Mouse (Mus musculus) cerebellum, postnatal 36 days (tissue): Measurements from ENCODE around the gene Trio.

ENCODE experiments used
- DNase-seq, 2 experiments: peaks; one replicate each; pipeline ENCODE4 v3.0.0; 2021 to 2022; ENCODE audit warnings: mixed read lengths in 2 of 2

Gene Trio

DNA sequence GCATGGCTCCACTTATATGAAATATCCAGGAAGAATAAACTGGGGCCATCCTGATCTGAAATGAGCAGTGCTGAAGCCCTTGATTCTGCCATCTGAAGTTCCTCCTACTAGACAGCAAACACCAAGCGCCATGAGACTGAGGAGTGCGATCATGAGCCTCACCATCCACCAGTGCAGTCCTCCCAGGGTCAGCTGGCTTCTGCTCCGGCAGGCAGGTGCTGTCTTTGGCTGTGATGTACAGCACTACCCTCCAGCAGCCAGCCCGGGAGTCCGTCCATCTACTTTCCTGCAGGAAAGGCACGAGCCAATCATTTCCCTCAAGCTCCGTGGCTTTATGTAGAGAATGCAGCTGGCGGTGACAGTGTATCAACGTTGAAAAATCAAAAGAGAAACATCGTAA is 10.0 kb upstream of the Trio start:
- peak in 1 of 2 experiments; percentile 54 for DNase-seq

DNA sequence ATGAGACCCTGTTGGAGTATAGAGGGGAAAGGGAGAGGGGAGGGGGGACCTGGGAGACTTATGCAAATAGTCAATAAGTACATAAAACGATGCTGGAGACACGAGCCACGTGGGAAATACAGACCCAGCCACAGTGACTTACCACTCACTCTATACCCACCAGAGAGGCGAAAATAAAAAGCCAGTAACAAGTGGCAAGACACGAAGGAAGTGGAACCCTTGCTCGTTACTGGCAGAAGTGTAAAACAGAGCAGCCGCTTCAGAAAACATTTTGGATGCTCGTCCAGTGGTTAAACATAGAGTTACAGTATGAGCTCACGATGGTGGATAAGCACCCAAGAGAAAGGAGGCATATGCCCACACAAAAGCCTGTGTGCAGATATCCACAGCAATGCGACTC is 9.0 kb upstream of the Trio start:
- no peak for DNase-seq

DNA sequence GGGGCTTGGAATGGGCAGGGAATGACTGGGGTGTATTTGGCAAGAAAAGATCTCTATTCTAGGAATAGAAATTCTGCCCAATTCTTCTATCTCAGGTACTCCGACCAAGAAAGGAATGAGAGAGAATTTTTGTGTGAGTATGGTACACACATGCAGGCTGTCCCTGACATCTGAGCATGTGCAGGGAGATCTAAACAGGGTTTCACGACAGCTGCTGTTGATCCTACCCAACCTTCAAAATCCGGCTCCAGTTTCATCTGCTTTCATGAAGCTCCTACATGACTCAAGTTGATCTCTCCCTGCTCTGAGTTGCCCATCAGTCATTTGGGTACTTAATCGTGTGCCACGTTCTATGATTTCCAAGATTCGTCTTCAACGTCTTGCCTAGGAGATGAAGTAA is 3.7 kb upstream of the Trio start:
- DNase-seq, result no peak

DNA sequence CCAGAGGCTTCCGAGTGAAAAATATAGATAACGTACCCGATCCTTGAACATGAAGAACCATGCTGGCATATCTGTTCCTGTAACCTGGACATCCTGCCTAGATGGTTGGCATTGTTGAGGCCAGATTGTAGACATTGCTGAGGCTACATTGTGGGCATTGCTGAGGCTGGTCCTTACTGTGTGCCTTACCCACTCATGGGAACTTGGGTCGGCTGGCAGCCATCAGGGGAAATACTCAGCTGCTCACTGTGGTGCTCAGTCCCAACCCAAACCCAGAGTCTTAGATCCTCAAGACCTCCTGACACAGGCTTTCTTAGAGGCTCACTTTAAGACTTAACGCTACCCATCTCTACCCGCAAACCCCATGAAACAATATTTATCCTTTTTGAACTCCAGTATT is 2.9 kb upstream of the Trio start:
- no peak for DNase-seq

DNA sequence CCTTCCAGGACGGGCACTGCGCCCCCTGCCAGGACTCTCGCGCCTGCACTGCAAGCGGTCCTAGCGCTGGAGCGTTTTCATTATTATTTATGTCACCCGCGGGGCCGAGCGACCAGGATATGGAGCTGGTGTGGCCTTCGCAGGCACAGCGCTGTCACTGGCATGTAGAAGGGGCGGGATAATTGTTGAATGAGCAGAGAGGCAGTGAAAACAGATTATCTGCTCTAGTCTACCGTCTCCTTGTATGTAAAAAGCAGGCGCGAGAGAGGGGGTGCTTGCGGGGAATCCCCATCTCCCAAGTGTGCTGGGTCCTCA is 476 bp upstream of the Trio start:
- DNase-seq, result no peak

DNA sequence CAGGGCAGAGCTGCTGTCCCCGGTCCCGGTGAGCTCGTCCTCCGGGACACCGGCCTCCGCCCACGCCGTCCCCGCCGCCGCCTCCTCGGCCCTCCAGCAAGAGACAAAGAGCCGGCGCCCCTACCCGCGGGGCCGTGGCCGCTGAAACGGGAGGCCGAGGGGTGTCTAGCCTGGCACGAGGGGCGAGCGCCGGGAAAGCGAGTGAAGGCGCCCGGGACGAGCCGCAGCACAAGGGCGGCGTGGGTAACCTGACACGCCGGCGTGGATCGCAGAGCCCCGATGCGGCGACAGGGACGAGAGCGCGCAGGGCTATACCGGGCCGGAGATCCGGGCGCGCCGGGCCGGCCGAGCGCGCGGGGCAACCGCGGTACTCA is 696 bp downstream of the Trio start:
- peak; percentile 57 to 58 for DNase-seq

DNA sequence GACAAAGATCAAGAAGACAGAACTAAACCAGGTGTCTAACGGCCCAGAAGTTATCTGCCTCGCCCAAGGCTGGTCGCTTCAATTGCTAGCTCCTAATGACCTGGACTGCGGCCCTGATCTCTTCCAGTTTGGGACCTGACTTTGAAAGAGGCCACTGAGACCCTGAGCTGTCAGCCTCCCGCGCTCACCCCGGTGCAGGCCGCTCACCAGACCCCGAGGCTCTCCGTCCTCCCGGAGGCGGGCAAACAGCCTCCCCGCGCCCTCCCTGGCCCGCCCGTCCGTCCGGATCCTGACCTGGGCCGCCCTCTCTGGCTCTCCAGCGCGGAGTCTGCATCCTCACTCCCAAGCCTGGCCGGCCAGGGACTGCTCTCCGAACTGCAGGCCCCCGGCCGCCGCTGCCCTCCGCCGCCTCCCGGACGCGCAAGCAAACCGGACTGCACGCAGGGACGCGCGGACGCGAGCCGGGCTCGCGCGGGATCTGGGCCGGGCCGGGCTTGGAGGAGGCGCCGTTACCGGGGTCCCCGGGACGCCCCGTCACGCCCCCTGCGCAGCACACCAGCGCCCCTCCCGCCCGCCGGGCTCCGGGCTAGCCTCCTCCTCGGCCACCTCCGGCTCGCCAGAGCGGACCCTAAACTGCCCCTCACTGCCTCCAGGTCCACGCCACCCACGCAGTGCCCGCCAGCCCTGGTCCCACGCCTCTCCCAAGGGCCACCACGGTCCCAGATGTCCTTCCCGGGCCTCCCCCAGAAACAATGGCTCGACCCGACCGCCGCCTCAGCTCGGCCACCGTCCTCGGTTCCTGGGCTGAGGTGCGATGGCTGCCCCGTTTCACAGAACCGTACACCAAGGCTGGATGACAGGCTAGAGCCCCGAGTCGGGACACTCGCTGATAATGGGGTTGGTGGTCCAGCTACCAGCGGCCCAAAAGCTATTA is 1.4 kb downstream of the Trio start:
- peak; percentile 64 to 70 for DNase-seq

DNA sequence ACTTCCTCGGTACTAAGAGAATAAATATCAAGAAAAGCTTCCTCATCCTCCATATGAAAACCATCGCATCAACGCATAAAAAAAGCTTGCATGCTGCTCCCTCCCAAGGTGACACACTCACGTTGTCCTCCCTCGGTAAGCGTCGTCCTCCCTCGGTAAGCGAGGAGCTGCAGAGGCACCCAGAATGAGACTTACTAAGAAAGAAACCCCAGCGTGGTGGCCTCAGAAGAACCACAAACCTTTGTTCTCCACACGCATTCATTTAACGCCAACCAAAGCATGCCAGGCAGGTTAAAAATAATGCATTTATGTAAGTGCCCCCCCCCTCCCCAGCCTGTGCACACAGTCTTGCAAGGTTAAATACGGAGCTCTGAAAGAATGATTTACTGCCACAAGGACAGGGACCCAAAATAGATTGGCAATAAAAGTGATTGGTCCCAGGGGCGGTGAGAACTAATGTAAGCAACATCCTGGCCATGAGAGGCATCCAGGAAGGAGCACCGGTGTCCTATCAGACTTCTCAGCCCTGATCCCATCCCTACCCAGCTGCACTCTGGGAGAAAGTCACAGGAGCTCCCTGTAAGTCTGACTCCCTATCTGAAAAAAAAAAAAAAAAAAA is 3.9 kb downstream of the Trio start:
- DNase-seq, result no peak

DNA sequence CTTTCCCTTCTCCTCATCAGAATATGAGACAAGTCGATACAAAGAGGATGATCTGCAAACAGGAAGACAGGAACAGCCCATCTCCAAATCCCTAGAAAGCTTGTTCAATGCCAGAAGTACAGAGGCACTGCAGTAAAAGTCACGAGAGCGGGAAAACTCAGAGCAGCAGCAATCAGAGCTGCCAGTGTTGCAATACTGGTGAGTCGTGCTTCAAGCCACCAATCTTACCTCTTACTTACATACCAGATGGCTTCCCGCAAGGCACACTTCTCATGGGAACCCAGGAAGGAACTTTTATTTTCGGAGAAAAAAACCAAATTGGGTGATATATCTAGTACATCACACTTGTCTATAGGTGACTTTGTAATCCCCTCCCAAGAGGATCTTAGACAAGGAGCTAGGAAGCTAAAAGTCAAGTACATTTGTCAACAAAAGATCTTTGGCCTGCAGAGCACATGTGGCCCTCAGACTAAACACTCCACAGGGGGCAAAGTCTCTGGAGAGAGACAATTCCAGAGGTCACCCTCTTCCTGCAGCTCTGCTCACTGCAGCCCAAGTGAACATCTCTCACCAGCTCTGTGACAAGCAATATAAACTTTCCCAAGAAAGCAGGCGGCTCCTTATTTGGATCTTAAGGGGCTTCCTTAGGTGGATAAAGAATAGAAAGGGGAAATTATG is 6.1 kb downstream of the Trio start:
- no peak for DNase-seq

DNA sequence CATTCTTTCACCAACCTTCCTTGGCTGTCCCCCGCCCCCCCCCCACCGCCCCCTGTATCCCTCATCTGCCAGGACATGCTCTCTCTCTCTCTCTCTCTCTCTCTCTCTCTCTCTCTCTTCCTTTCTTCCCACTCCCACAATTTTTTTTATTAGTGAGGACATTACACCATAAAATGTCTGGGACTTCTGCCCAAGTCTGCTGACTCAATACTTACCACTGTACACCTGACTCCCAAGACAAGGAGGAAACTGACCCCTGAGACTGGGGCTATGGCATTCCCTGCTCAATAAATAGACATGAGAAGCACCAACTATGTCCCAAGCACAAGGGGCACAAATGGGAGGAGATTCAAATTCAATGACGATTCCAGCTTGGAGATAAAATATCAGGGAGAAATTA is 18.1 kb downstream of the Trio start:
- DNase-seq, result no peak

DNA sequence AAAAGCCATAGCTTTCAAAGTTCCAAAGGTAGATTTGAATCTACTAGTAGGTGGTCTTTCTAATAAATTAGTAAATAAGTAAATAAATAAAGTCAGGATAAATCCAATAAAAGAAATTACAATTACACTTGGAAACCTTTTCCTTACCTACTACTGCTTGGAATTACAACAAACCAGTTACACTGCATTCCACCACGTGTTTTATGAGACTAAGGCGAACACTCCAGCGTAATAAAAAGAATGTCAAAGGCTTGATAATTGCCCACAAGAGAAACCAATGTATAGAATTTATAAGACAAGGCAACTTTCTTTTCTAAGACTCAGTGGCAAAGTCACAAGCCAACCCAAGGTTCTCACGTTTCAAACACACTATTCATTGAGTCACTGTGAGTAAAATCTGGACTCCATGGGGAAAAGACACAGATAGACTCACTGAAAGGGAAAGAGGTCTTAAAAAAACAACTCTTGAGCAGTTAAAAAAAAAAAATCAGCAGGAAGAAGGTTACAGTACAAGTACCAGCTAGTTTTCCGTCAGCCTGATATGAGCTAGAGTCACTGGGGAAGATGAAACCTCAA is 21.4 kb downstream of the Trio start:
- no peak for DNase-seq

DNA sequence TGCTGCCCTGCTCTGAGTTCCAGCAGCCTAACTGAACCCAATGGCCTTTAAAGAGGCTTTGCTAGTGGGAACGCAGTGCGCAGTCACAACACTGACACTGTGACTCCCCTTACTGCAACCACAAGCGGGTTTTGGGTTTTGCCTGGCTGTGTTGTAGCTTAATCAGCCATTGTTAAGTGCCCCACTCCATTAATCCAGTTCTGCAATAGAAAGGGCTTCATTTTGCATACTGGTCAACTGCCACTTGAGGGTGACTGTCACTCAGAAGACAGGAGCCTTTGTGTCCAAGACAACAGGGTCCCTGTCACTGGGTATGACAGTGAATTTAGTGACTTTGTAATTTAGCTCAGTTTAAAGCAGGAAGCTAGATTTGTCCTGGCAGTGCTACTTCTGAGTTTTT is 23.1 kb downstream of the Trio start:
- no peak for DNase-seq

DNA sequence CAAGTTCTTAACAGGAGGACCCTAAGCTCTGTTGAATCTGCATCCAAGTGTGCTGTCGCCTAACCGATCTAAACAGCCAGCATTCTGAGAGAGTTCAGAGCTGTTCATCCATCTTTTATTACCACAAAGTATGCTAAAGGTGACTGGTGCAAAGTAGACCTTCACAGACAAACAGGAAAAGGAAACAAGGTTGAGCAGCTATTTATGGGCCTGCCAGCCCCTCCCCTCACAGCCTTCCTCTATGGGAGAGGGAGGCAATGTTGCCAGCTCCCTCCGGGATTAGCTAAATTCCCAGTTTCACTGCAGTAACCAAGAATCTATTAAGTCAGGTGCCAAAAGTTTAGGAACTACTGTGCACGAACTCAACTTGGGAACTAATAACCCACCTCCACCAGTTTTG is 24.3 kb downstream of the Trio start:
- no peak for DNase-seq

DNA sequence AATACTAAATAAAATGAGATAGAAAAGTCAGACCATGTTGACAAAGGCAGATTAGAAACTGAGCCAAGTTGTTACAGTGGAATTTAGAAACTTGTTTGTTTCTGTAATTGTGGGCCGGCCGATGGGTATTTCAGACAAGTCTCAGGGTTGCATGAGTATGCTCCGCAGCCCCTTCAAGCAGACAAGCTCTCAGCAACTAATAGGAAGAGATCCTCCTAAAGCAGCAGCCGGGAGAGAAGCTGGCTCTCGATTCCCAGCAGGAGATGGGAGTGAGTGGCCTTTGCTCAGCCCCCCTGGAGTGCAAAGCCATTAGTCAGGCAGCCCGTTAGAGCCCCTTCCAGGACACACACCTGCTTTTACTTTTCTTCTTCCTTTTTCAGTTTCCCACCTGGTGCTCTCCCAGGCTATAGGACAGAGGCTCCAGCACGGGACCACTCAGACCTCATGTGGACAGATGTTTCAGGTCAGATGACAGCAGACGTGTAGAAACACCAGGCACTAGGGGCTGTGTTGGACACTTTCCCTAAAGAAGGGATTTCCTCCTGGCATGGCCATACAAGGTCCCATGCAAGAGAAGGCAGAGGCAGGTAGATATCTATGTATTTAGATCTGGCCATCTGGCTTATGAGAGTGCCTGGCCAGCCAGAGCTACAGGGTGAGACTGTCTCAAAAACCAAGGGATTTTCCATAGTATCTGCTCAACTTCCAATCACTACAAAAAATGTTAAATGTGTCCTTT is 26.9 kb downstream of the Trio start:
- DNase-seq, result no peak

DNA sequence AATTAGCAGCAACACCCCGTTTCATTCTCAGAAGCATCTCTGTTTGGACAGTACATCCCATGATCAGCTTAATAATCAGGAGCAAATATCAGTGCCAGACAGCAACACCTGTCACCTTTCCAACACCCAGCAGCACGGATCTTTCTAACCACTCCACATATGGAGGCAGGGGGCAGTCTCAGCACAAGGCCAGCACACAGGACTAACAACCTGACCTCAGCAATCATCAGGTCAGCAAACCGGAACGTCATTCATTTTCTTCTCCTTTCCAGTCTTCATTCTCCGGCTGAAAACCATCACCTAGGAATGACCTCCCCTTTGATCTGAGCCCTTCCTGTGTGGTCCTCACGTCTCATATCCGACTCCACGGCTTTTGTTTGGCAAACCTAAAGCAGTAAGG is 27.7 kb downstream of the Trio start:
- peak; percentile 34 to 44 for DNase-seq

DNA sequence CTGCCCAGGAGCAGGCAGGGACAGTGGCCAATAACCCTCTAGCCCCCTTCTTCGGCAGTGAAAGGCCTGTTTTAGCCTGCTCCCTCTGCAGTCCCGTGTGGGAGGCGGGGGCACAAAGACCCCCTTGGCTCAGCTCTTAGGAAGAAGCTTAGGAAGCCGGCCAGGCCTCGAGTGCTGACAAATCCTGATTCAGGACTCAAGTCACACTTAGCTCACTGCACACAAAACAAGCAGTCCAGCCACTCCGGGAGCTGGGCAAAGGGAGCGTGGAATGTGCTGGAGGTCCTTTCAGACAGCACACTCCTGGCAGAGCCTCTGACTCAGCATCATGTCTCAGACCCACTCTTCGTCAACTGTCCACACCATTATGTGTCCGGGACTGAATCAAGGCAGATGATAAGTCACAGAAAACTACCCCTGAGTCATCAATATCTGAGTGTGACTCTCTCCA is 28.2 kb downstream of the Trio start:
- peak; percentile 27 to 39 for DNase-seq

DNA sequence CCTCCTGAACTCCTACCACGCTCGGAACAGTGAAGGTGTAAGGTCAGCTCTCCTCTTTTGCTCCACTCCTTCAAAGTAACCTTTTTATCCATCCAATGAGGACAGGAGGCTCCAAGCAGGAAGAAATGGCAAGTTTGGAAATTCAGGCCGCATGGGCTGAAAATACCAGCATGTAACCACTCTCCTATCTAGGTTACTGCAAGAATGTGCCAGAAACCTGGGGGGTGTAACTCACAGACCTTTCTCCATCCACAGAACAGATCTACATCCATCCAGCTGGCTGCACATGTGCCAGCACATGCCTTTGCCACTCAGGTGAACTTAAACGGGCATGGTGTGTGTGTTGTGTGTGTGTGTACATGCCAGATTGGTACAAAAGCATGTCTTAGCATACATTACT is 28.9 kb downstream of the Trio start:
- DNase-seq, result peak; percentile 56 to 60

DNA sequence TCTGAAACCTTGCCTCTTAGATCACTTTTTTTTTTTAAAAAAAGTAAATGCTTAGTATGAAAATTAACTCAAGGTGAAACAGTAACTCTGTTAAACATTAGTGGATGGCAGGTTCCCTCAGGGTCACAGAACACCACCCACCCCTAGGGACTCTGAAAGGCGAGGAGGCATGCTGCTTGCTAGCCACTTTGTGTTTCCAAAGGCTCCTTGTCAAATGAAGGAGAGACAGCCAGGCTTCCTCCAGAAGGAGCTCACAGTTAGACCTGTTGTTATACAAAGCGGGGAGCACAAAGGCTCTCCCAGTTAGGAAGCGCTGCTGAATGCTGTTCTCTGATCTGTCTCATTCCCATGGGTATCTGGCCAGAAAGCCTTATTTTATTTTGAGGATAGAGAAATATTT is 30.2 kb downstream of the Trio start:
- DNase-seq, result no peak

DNA sequence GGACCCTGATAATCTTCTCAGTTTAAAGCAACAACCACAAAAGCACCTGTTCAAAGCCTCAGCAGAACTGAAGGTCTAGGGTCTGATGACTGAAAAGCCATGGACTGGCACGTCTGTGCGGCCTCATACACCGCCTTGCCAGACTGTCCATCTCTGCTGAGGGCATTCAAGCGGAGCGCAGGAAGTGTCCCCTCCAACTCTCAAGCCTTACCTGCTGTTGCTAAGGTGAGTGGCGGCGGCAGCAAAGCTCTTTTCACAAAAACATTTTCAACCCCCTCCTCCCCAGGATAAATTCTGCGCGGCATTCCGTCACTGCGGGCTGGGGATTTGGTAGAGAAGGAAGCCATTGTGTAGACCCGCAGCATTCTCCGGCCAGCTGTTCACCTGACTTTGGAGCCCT is 30.8 kb downstream of the Trio start:
- DNase-seq, result peak; percentile 37 to 43

DNA sequence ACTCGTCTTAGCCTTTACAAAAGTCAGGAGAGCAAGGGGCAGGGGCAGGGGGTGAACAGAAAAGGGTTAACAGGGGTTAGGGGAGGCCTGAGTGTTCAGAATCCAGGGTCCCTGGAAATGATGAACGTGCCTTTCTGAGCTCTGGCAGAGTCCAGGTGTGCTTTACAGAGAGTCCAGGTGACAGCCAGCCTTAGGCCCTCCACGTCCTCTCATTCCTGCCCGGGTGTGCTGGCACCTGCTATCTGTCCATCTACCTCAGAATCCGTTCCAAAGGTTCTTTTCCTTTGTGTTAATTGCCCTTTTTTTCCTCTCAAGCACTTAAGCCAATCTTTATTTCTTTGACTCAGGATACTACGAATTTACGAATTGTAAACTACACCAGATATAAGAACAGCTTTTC is 32.1 kb downstream of the Trio start:
- DNase-seq, result no peak

DNA sequence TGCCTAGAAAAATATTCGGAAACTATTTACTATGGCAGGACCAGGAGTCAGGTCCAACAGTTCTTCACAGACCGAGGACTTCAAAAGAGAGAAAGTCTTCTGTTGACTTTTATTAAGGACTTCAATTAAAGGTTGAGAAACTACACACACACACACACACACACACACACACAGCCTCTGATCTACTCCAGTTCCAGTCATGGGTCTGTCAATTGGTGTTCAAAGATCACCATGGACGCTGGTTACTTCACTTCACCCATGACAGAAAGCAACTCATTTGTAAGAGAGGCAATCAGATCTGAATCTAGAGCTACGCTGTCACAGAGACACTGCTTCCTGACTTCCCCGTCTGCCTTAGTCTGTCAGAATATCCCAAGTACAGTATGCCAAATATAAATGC is 33.1 kb downstream of the Trio start:
- DNase-seq, result no peak

DNA sequence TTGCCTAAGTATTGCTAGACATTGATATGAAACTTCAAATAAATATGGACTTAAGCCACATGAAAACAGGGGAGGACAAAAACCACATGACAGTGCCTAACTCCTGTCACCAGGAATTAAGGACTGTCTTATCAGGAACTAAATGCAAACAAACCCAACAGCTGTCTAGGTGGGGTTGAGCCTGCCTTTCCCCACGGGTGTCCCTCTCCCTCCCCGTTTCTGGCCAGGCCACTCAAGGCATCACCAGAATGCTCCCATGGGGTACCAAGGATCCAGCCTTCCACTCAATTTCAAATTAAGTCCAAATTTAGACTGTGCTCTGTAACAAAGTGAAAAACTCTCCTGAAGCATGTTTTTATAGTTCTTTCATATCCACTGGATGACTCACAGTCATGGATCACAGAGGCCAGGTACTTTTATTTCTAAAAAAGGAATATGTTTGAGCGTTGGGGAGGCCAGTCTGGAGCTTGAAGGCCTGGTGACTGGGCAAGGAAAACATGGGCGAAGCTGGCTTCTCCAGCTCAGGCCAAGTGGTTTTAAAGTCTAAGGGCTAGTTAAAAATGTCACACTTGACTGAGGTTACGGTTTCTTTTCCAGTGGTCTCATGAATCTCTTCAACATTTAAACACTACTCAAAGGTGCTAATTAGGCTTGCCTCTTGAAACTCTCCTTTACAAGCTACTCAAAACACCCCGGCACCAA is 33.6 kb downstream of the Trio start:
- no peak for DNase-seq
